Mouse (Mus musculus) MEL (cell line): ENCODE data around the gene Ank2. TPM values are rescaled to one million over a fixed set of nuclear protein-coding genes. Genes with fewer than 3 reads are reported as not detected.

ENCODE experiments used
- DNase-seq: peaks from one replicate; pipeline ENCODE4 v3.0.0; 2011; ENCODE audit warnings: low read depth, low spot score
- H3K27ac ChIP-seq: 2 replicates; pipeline ENCODE4 v1.5.1; 2012; ENCODE audit warnings: low read depth, mild to moderate bottlenecking, control low read depth, low read length, moderate library complexity; ENCODE audit not compliant: control insufficient read depth
- H3K27me3 ChIP-seq, 2 experiments: fragments of 150-350 bp in 1 of 2; sonication (generic) in 1 of 2; 2 replicates each; pipeline ENCODE4 v1.6.1; 2012; ENCODE audit warnings: low read length in 2 of 2, mild to moderate bottlenecking in 2 of 2, improper control_type of control experiment in 1 of 2, moderate library complexity in 1 of 2; ENCODE audit not compliant: insufficient read depth in 2 of 2, control insufficient read depth in 1 of 2
- H3K36me3 ChIP-seq, 2 experiments: 2 replicates each; pipeline ENCODE4 v1.6.1; 2012 to 2014; ENCODE audit warnings: low read length in 2 of 2, improper control_type of control experiment in 1 of 2, inconsistent platforms in 1 of 2, mild to moderate bottlenecking in 1 of 2; ENCODE audit not compliant: insufficient read depth in 2 of 2, control insufficient read depth in 1 of 2
- H3K4me1 ChIP-seq, 2 experiments: fragments of 150-350 bp in 1 of 2; sonication (generic) in 1 of 2; 2 replicates each; pipeline ENCODE4 v1.6.1; 2012; ENCODE audit warnings: low read length in 2 of 2, improper control_type of control experiment in 1 of 2, mild to moderate bottlenecking in 1 of 2; ENCODE audit not compliant: insufficient read depth in 2 of 2, control insufficient read depth in 1 of 2
- H3K4me3 ChIP-seq, 2 experiments: fragments of 150-350 bp in 1 of 2; sonication (generic) in 1 of 2; 2 replicates each; pipeline ENCODE4 v1.5.1; 2012; ENCODE audit warnings: low read depth in 2 of 2, low read length in 2 of 2, mild to moderate bottlenecking in 2 of 2, moderate library complexity in 2 of 2, control low read depth in 1 of 2, improper control_type of control experiment in 1 of 2; ENCODE audit not compliant: control insufficient read depth in 1 of 2, insufficient read depth in 1 of 2
- H3K79me2 ChIP-seq: 2 replicates; pipeline ENCODE4 v1.6.1; 2012; ENCODE audit warnings: mild to moderate bottlenecking, low read length, moderate library complexity; ENCODE audit not compliant: control insufficient read depth, poor library complexity, insufficient read depth
- H3K9ac ChIP-seq: 2 replicates; pipeline ENCODE4 v1.6.1; 2012; ENCODE audit warnings: low read depth, mild to moderate bottlenecking, control low read depth, low read length, moderate library complexity; ENCODE audit not compliant: control insufficient read depth, poor library complexity, severe bottlenecking
- H3K9me3 ChIP-seq: fragments of 150-350 bp; sonication (generic); replicated peaks from 2 replicates; pipeline ENCODE4 v1.6.1; 2012; ENCODE audit warnings: mild to moderate bottlenecking, low read length, improper control_type of control experiment, moderate library complexity; ENCODE audit not compliant: insufficient read depth
- CHD2 ChIP-seq: IDR thresholded peaks from 2 replicates; pipeline ENCODE4 v1.6.1; 2011; ENCODE audit warnings: low read length, improper control_type of control experiment
- CTCF ChIP-seq, 3 experiments: IDR thresholded peaks in 2 of 3; conservative IDR thresholded peaks in 1 of 3; 2 replicates each; pipeline ENCODE4 v1.5.1; 2011 to 2012; ENCODE audit warnings: low read length in 3 of 3, low read depth in 2 of 3, mild to moderate bottlenecking in 2 of 3, improper control_type of control experiment in 1 of 3, inconsistent platforms in 1 of 3, mixed read lengths in 1 of 3, moderate library complexity in 1 of 3; ENCODE audit not compliant: control insufficient read depth in 1 of 3, insufficient read depth in 1 of 3, poor library complexity in 1 of 3, severe bottlenecking in 1 of 3
- ELF1 ChIP-seq: IDR thresholded peaks from 2 replicates; pipeline ENCODE4 v1.6.1; 2014; ENCODE audit warnings: low read depth, mild to moderate bottlenecking, inconsistent platforms, low read length, improper control_type of control experiment, moderate library complexity
- EP300 ChIP-seq, 2 experiments: IDR thresholded peaks; 2 replicates each; pipeline ENCODE4 v1.6.1; 2011; ENCODE audit warnings: improper control_type of control experiment in 2 of 2, low read length in 2 of 2, low read depth in 1 of 2, mild to moderate bottlenecking in 1 of 2
- GABPA ChIP-seq: IDR thresholded peaks from 2 replicates; pipeline ENCODE4 v1.6.1; 2012; ENCODE audit warnings: low read depth, mild to moderate bottlenecking, inconsistent platforms, low read length, improper control_type of control experiment, moderate library complexity
- KAT2A ChIP-seq: conservative IDR thresholded peaks from 2 replicates; pipeline ENCODE4 v1.6.1; 2012; ENCODE audit warnings: low read depth, low read length, improper control_type of control experiment, inconsistent platforms
- MAFK ChIP-seq: IDR thresholded peaks from 2 replicates; pipeline ENCODE4 v1.6.1; 2011; ENCODE audit warnings: low read depth, mild to moderate bottlenecking, low read length, improper control_type of control experiment, borderline replicate concordance
- MAX ChIP-seq: IDR thresholded peaks from 2 replicates; pipeline ENCODE4 v1.6.1; 2011; ENCODE audit warnings: low read length, improper control_type of control experiment
- MEF2A ChIP-seq: IDR thresholded peaks from 2 replicates; pipeline ENCODE4 v1.6.1; 2014; ENCODE audit warnings: low read depth, mild to moderate bottlenecking, inconsistent platforms, low read length, improper control_type of control experiment; ENCODE audit not compliant: poor library complexity, insufficient replicate concordance, severe bottlenecking; ENCODE audit errors: extremely low read depth
- MYB ChIP-seq: IDR thresholded peaks from 2 replicates; pipeline ENCODE4 v1.6.1; 2011; ENCODE audit warnings: mild to moderate bottlenecking, low read depth, low read length, improper control_type of control experiment
- MYC ChIP-seq: IDR thresholded peaks from 2 replicates; pipeline ENCODE4 v1.6.1; 2011; ENCODE audit warnings: low read depth, mild to moderate bottlenecking, low read length, improper control_type of control experiment, moderate library complexity
- NRF1 ChIP-seq: IDR thresholded peaks from 2 replicates; pipeline ENCODE4 v1.6.1; 2014; ENCODE audit warnings: low read depth, mild to moderate bottlenecking, inconsistent platforms, low read length, improper control_type of control experiment, moderate library complexity; ENCODE audit not compliant: poor library complexity, insufficient read depth, severe bottlenecking
- POLR2A ChIP-seq, 2 experiments: IDR thresholded peaks; 2 replicates each; pipeline ENCODE4 v1.6.1; 2011 to 2012; ENCODE audit warnings: low read length in 2 of 2, mild to moderate bottlenecking in 2 of 2, control low read depth in 1 of 2, improper control_type of control experiment in 1 of 2, low read depth in 1 of 2, moderate library complexity in 1 of 2; ENCODE audit not compliant: control insufficient read depth in 1 of 2, insufficient read depth in 1 of 2, poor library complexity in 1 of 2
- POLR2AphosphoS2 ChIP-seq: IDR thresholded peaks from 2 replicates; pipeline ENCODE4 v1.6.1; 2011; ENCODE audit warnings: low read length, improper control_type of control experiment
- POLR2AphosphoS5 ChIP-seq: IDR thresholded peaks from 2 replicates; pipeline ENCODE4 v1.6.1; 2012; ENCODE audit warnings: low read depth, borderline replicate concordance, mild to moderate bottlenecking, inconsistent platforms, low read length, moderate library complexity, mixed read lengths
- RCOR1 ChIP-seq: IDR thresholded peaks from 2 replicates; pipeline ENCODE4 v1.6.1; 2012; ENCODE audit warnings: low read depth, mild to moderate bottlenecking, inconsistent platforms, low read length, improper control_type of control experiment
- SIN3A ChIP-seq: IDR thresholded peaks from 2 replicates; pipeline ENCODE4 v1.6.1; 2012; ENCODE audit warnings: low read length, improper control_type of control experiment, inconsistent platforms
- TAL1 ChIP-seq: IDR thresholded peaks from 2 replicates; pipeline ENCODE4 v1.6.1; 2012; ENCODE audit warnings: mild to moderate bottlenecking, inconsistent platforms, low read length, moderate library complexity, mixed read lengths
- TBP ChIP-seq: IDR thresholded peaks from 2 replicates; pipeline ENCODE4 v1.8.0; 2011; ENCODE audit warnings: low read depth, low read length, improper control_type of control experiment
- TCF12 ChIP-seq: IDR thresholded peaks from 2 replicates; pipeline ENCODE4 v1.6.1; 2014; ENCODE audit warnings: low read depth, mild to moderate bottlenecking, inconsistent platforms, low read length, improper control_type of control experiment, moderate library complexity
- USF1 ChIP-seq: IDR thresholded peaks from 2 replicates; pipeline ENCODE4 v1.6.1; 2014; ENCODE audit warnings: low read depth, mild to moderate bottlenecking, inconsistent platforms, low read length, improper control_type of control experiment, moderate library complexity
- USF2 ChIP-seq, 2 experiments: IDR thresholded peaks; 2 replicates each; pipeline ENCODE4 v1.6.1; 2011 to 2012; ENCODE audit warnings: improper control_type of control experiment in 2 of 2, low read length in 2 of 2, borderline replicate concordance in 1 of 2, inconsistent platforms in 1 of 2, low read depth in 1 of 2, mild to moderate bottlenecking in 1 of 2; ENCODE audit not compliant: insufficient read depth in 1 of 2
- ZC3H11A ChIP-seq: IDR thresholded peaks from 2 replicates; pipeline ENCODE4 v1.6.1; 2012; ENCODE audit warnings: low read depth, mild to moderate bottlenecking, inconsistent platforms, low read length, improper control_type of control experiment
- ZKSCAN1 ChIP-seq: IDR thresholded peaks from 2 replicates; pipeline ENCODE4 v1.6.1; 2012; ENCODE audit warnings: low read depth, mild to moderate bottlenecking, inconsistent platforms, low read length, improper control_type of control experiment, moderate library complexity
- polyA plus RNA-seq, 2 experiments: library from polyadenylated mRNA; stranded (reverse) in 1 of 2; unstranded in 1 of 2; fragments of >175 nt in 1 of 2; fragments of >200 nt in 1 of 2; gene quantifications; 2 replicates each; pipeline versions ENCODE4 v1.2.1 to v1.2.4; 2012; ENCODE audit warnings: low replicate concordance in 2 of 2, low read depth in 1 of 2; ENCODE audit not compliant: insufficient read length in 2 of 2, insufficient read depth in 1 of 2, missing spikeins in 1 of 2
- total RNA-seq: library from RNA; depleted of rRNA; stranded (reverse); fragments of 300-350 nt; gene quantifications from 2 replicates; pipeline ENCODE4 v1.2.3, GENCODE M21; 2012

Gene Ank2
- total and polyA plus RNA-seq, 3 experiments = 2.7 to 4.5 TPM; not detected in 1

DNA sequence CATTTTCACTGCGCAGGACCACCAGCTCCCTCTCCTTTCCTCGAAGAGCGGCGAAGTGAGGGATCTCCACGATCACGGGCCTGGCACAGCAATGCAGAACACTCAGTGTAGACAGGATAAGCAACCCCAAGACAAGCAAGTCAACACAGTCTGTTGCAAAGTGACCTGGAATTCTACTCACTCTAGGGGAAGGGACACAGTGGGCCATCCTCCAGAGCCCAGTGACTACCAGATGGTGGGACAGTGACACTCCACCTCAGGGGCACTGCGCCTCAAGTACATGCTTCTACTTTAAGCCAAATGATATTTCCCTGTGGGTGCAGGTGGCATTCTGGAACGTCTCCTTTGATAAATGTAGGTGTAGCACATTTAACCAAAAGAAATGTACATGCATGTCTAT lies 536.8 kb downstream of the Ank2 start:
- no peak for DNase-seq
- no peak overlapping the region for H3K9ac ChIP-seq
- no peak for TF ChIP-seq MEF2A
- no peaks in the 10 kb centered on the region for H3K79me2 ChIP-seq
- H3K36me3 ChIP-seq = no peaks in the 10 kb centered on the region
- no peaks in the 10 kb centered on the region for H3K9me3 ChIP-seq
- H3K4me3 ChIP-seq = no peak overlapping the region
- no peak overlapping the region for H3K27ac ChIP-seq
- no peaks in the 10 kb centered on the region for H3K27me3 ChIP-seq
- no peaks in the 10 kb centered on the region for H3K4me1 ChIP-seq

DNA sequence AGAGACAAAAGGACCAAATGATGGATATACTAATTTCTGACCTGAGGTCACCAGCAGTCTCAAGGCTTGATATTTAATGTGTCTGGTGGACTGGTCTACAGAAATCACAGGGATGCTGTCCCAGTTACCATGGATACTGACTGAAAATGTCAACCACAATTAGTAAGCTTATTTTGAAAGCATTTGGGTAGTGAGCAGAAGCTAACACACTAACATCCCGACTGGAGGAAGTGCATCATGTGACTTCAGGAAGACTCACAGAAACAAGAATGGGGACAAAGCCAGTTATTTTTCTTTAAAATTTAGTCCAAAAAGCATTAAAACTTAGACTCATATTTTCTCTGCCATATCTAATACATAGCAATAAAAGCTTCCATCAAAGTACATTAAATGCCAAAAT lies 546.5 kb downstream of the Ank2 start:
- Histone ChIP-seq H3K79me2 (no peaks in the 10 kb centered on the region), H3K27ac (no peak overlapping the region), H3K27me3 (no peaks in the 10 kb centered on the region), H3K9ac (no peak overlapping the region), H3K36me3 (no peaks in the 10 kb centered on the region), H3K4me3 (no peak overlapping the region), H3K9me3 (no peaks in the 10 kb centered on the region), H3K4me1 (no peaks in the 10 kb centered on the region)
- no peak for DNase-seq
- TF ChIP-seq CHD2 (no peak), KAT2A (no peak), MEF2A (no peak), USF2 (IDR thresholded peaks at IDR 0.05; ENCODE audit: borderline replicate concordance in 1 of 2, insufficient read depth in 1 of 2, low read depth in 1 of 2, low read length in 2 of 2) (no peak), ZC3H11A (no peak), USF1 (no peak), SIN3A (no peak), MAX (no peak), POLR2AphosphoS2 (no peak), EP300 (IDR thresholded peaks at IDR 0.05; ENCODE audit: low read depth in 1 of 2, low read length in 2 of 2) (no peak), MYC (no peak), GABPA (no peak), NRF1 (no peak), POLR2AphosphoS5 (no peak)

DNA sequence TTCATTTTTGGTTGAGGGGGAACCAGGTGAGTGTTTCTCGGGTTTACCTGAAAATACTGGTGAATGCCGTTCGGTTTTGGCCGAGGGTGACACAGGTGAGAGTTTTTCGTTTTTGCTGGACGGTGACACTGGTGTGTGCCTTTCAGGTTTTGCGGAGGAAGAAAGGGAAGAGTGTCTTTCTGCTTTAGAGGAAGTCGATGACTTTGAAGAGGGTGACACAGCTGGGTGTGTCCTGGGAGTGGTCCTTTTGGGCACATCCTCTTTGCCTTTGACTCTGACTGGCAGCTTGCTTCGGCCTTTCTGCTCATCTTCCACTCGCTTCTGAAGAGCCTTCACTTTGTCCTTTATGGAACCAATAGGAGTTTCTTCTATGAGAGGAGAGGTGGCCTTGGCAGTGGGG lies 552.6 kb downstream of the Ank2 start:
- no peak overlapping the region for H3K4me3 ChIP-seq
- no peak overlapping the region for H3K27ac ChIP-seq
- no peaks in the 10 kb centered on the region for H3K79me2 ChIP-seq
- no peak overlapping the region for H3K9ac ChIP-seq
- no peak for DNase-seq
- no peaks in the 10 kb centered on the region for H3K4me1 ChIP-seq
- H3K27me3 ChIP-seq = no peaks in the 10 kb centered on the region
- no peaks in the 10 kb centered on the region for H3K9me3 ChIP-seq
- no peaks in the 10 kb centered on the region for H3K36me3 ChIP-seq
- TF ChIP-seq NRF1 = no peak
- no peak for TF ChIP-seq RCOR1
- TF ChIP-seq SIN3A = no peak
- no peak for TF ChIP-seq ZC3H11A
- TF ChIP-seq ZKSCAN1 = no peak
- TF ChIP-seq POLR2A (IDR thresholded peaks at IDR 0.05; ENCODE audit: control insufficient read depth in 1 of 2, insufficient read depth in 1 of 2, low read depth in 1 of 2, low read length in 2 of 2, poor library complexity in 1 of 2) = no peak
- no peak for TF ChIP-seq TAL1
- no peak for TF ChIP-seq TBP
- no peak for TF ChIP-seq MEF2A
- no peak for TF ChIP-seq CTCF (IDR thresholded peaks at IDR 0.05 in 2 of 3, conservative IDR thresholded peaks at IDR 0.05 in 1 of 3; ENCODE audit: control insufficient read depth in 1 of 3, insufficient read depth in 1 of 3, low read depth in 2 of 3, low read length in 3 of 3, poor library complexity in 1 of 3, severe bottlenecking in 1 of 3)
- no peak for TF ChIP-seq MAFK
- no peak for TF ChIP-seq MYB
- no peak for TF ChIP-seq ELF1
- TF ChIP-seq TCF12 = no peak
